Mouse (Mus musculus) adrenal gland, adult (tissue): ENCODE measurements around the gene Selenom.
A peak's percentile ranks its signal among the peaks of the same experiment; 100 is the strongest.

ENCODE experiments used
- DNase-seq, 2 experiments: peaks; one replicate each; pipeline ENCODE4 v3.0.0; 2022 to 2023; ENCODE audit warnings: low spot score in 1 of 2; ENCODE audit not compliant: inconsistent age in 2 of 2

Gene Selenom

GRCm38 (mm10) chr11:3529476-3530252 is 15.2 kb downstream of the Selenom start:
- no peak for DNase-seq

DNA sequence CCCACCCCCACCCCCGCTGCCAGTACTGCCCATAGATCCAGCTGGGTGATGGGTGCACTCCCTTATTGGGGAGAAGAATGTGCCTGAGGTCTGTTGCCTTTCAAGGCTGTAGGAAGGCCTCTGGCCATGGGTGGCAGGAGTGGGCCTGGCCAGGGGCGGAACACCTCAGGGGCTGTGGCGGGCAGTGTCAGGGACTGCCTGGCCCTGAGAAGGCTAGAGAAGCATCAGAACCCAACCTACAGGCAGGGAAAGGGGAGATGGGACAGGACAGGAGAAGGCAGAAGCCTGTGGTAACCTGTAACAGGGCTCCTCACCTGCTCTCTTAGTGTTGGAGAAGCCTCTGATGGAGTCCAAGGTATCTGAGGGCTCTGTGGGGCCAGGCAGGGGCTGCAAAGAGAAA is 16.2 kb downstream of the Selenom start:
- no peak for DNase-seq

- DNase-seq: no peak
Observed at GRCm38 (mm10) chr11:3531634-3532033, 17.1 kb downstream of the Selenom start.

DNA sequence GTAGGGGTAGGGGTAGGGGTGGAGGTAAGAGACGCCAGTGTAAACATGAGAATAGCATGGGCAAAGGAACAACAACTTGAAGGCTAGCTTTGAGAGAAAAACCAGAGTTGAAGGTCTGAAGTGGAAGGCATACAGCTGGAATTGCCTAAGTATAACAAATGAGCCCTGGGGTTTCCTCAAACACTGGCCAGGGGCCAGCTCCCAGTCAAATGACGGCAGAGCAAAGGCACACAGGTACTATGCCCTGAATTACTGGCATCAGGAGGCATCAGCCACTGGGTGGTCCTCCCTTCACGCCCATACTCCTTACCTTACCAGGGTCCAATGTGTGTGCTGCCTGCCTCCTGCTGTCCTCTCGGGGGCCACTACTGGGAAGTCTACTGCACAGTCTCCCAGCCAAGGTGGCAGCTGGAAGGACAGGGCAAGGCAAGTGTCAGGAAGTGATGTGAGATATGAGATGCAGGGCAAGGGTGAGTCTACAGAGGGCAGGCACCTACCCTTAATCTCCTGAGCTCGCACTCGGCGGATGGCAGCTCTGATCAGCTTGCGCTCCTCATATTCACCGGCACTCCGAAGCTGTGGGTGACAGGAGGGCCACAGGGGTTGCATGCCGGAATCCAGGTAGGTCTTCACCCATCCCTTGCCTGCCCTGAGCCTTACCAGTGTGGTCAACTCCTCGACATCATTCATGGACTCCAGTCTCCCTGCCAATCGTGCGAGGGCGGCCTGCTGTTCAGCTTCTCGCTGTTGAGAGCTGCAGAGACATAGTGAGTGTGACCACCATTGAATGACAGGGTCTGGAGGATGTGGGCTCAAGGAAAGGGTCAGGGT is 17.8 kb downstream of the Selenom start:
- no peak for DNase-seq

GRCm38 (mm10) chr11:3533406-3533932 is 19.0 kb downstream of the Selenom start:
- no peak for DNase-seq

DNA sequence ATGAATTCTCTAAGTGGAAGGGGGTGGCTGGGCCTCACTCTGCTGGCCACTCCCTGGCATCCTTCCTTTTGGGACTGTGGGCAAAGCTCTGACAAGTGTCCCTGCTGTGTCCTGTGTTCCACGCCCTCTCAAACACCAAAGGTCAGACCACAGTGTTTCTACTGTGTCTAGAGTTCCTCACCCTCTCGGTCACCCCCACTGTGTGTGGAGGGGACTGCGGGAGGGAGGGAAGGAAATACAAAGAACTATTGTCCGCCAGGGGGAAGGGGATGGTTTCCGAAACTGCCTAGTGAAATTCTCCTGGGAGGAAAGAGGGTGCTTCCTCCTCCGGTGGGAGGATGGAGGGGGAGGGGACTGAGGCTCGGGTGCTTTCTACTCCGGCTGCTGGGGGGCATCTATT is 20.5 kb downstream of the Selenom start:
- no peak for DNase-seq

- DNase-seq: peak; percentile 97 to 99
Observed at GRCm38 (mm10) chr11:3535406-3535986, 21.0 kb downstream of the Selenom start.

- DNase-seq: peak in 1 of 2 experiments; percentile 80
Observed at GRCm38 (mm10) chr11:3536082-3536481, 21.6 kb downstream of the Selenom start.

DNA sequence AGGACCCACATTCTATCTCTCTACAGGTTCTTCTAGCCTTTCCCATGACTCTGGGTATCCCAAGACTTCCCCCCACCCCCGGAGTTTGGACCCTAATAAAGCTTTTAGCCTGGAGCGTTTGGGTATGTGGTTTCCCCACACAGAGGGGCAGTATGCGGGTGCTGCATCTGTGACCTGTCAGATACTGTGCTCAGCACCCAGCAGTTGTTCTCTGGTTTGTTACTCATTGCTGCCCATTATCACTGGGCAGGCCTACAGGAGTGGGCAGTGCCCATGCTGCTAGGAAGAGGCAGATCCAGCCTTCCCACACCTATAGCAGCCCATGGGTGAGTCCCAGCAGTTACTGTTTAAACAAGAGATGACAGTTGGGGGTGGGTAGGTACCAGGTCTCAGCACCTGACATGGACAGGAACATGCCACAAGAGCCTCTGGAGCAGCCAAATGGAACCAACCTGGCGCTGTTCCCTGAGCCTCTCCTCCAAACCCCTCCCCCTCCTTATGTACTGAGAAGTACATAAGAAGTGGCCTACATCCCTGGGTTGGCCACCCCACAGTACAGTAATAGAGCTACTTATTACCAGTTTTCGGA is 22.4 kb downstream of the Selenom start:
- DNase-seq: no peak

- DNase-seq: no peak
Observed at GRCm38 (mm10) chr11:3537711-3538110, 23.2 kb downstream of the Selenom start.

DNA sequence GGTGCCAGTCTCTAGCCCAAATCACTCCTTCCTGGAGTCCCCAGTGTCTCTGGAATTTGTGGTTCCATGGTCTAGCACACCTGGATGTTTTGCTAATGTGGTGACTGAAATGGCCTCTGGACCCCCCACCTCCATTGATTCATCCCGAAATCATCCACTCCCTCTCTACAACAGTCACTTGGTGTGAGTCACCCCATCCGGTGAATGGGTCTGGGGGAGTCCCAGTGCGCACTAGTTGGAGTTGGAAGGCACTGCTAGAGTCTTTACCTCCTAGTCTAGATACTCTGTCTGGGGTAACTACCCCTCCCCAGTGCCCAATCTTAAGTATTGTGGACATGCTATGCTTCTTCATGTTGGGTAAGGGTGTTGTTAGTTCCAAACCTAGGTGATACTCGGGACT is 23.9 kb downstream of the Selenom start:
- DNase-seq: no peak

GRCm38 (mm10) chr11:3539111-3539825 is 24.8 kb downstream of the Selenom start:
- DNase-seq: peak; percentile 95 to 98

DNA sequence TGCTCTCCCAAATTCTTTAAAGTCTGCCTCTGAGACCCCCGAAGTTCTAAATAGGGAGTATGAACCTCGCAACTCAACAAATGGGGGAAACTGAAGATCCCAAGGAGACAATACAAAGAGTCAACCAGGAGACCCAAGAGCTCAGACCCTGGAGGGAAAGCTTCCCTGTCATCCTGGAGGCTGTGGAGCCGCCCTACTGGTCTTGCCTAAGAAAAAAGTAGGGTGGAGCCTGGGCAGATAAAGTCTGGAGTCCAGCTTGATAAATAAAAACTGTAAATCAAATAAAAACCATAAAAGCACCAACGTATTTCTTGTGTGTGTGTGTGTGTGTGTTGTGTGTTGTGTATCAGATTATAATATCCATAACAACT is 25.3 kb downstream of the Selenom start:
- peak in 1 of 2 experiments; percentile 36 for DNase-seq

DNA sequence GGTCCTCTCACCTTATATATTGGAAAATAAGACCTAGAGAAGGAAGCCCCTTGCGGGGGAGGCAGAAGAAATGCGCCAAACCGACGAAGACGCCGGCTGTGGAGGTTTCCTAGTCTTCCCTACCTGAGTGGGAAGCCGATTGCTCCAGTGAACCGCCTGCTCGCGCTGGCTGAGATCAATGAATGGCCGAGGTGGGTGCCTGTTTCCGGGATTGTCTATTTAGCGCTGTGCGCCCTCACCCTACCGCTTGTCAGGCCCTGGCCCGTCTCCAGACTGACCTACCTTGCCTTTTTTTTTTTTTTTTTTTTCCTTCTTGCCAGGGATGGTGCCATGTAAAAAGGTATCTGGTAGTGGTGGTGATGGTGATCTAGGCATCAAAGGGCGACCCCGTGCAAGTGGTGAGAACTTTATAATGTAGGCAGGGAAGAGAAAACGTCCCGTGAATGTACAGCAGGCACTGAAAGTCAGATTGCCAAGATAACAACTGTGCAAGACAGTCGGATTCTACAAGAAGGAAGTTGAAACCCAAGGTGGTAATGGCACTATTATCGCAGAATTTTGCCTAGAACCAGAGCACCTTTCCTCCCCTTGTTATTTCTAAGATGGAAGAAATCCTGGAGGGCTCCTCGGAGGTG is 26.1 kb downstream of the Selenom start, which contains the start of gene Smtn:
Smtn (minus strand) TSS at position 162 of the 635 bp plus-strand sequence.
- DNase-seq: peak in 1 of 2 experiments; percentile 32

DNA sequence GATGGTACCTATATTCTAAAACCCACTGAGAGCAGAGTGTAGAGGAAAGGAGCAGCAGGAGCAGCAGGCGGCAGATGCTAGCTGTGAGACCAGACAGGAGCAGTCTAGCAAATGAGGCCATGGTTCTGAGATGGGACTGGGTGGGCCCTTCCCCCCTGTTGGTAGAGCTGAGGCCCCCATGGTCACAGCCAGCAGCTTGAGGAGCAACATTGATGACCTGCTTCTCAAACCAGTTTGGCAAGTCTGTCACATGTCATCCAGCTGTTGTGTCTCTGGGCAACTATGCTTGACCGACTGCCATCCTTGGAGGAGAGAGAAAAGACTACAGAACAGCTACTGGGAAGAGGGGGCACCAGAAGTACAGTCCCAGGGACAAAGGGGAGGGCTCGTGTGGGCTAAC is 27.4 kb downstream of the Selenom start:
- no peak for DNase-seq

DNA sequence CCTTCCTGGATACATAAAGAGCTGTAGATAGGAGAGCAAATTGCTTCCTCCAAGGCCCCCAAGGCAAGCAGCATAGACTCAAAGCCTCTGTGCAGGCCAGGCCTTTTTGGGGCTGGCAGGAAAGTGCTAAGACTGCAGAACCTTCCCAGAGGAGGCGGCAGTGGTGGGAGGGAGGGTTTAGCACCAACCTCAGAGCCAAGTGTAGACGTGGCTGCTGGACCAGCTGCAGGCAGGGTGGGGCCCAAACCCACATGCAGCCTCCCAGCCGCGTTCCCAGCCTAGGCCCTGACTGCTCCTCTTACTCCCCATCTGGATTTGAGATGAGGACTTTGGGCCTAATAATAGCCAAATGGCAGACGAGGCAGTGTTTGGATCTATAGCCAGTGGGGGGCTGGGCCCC is 28.5 kb downstream of the Selenom start:
- DNase-seq: peak in 1 of 2 experiments; percentile 29

DNA sequence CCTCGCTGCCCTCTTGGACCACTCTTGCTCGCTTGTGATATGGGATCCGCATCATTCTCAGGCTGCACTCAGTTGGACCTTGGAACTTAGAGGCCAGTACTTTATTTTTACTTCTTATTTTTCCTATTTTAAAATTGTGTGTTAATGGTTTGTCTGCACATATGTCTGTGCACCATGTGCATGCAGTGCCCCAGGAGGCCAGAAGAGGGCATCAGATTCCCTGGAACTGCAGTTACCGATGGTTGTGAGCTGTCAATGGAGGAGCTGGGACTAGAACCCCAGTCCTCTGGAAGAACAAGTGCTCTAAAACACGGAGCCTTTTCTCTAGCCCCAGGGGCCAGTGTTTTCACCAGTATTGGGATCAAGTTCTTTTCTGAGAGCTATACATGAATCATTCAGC is 29.9 kb downstream of the Selenom start:
- no peak for DNase-seq

GRCm38 (mm10) chr11:3545531-3546241 is 31.2 kb downstream of the Selenom start:
- DNase-seq: no peak

GRCm38 (mm10) chr11:3546242-3546562 is 31.7 kb downstream of the Selenom start:
- DNase-seq: no peak

GRCm38 (mm10) chr11:3547047-3547446 is 32.6 kb downstream of the Selenom start:
- no peak for DNase-seq
